Mouse (Mus musculus) kidney, adult 8-10 months (tissue): Measurements from ENCODE around the gene Orc2.

Source experiments
- DNase-seq, 2 experiments: peaks; one replicate each; pipeline ENCODE4 v3.0.0; 2022

Orc2 gene

DNA sequence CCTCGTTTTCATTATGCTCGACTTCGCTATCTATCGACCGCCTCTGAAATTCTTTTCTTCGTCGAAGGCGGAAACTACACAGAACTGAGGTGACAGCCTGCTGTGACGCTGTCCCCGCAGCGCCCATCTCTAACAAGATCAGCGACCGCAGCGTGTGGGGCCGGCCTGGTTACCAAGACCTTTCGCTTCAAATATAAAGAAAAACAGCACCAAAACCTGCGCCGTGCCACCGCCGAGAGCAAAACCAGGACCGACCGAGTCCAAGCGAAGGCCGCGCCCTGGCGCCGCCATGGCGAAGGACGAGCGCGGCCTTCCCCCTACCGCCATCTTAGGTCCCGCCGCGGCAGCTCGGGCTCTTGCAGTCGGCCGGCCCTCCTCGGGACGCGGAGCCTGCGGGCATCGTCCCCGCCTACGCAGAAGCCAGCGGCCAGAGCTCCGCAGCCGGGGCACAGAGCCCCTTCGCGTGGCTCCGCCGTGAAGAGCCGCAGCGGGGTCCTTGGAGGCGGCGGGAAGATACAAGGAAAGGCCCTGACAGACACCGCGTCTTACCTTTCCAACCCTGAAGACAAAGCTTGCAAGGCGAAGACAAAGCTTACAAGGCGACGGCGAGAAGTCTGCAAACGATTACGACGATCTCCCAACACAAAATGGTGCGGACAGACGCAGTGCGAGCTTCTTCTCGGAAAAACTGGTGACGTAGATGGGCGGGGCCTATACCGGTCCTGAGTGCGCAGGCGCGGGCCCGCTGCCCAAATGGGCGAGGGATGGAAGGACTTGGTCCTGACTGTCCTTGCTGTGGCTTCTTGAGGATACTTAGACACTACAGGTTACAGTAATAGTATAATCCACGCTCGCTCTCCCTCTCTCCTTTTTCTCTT lies 81.3 kb downstream of the Orc2 start, which contains the start of gene Clk1:
Gene Clk1, minus strand, starts transcription at position 696 of the 878 bp plus-strand sequence.
- DNase-seq: peak; percentile 97 to 98

- peak; percentile 24 to 57 for DNase-seq
These were observed 82.0 kb downstream of the Orc2 start for GRCm38 (mm10) chr1:58422879-58423278.

GRCm38 (mm10) chr1:58420961-58421360 lies 83.9 kb downstream of the Orc2 start:
- no peak for DNase-seq

- no peak for DNase-seq
These were observed 84.9 kb downstream of the Orc2 start for GRCm38 (mm10) chr1:58420032-58420431.

DNA sequence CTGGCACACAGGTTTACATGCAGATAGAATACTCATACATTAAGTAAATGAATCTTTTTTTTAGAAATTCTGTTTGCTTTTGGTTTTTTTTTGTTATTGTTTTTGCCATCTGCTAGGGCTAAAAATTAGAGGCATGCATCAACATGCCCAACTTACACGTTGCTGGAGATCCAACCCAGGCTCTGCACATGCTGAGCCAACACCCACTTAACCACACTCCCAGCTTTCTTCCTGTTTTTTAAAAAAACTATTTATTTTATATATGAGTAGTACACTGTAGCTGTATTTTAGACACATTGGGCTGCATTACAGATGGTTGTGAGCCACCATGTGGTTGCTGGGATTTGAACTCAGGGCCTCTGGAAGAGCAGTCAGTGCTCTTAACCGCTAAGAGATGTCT lies 88.9 kb downstream of the Orc2 start:
- DNase-seq: no peak

DNA sequence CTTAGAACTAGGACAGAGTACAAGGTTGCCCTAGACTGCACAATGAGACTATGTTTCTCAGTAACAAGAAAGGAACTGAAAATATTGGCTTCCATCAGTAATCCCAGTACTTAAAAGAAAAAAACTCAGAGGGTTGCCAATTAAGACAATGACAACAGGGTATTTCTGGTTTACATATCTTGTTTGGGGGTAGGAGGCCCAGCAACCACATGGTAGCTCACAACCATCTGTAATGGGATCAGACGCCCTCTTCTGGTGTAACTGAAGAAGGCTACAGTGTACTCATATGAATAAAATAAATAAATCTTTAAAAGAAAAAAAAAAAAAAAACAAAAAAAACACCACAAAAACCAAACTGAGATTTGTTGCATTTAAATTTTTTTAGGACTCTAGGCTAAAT lies 89.5 kb downstream of the Orc2 start:
- no peak for DNase-seq
